Mouse (Mus musculus): ENCODE measurements at regions not wholly inside any gene's neighbourhood (a gene's known extent, or its start where the extent isn't known, plus 50 kb on each side); places are given as distances from the start of the nearest gene placed in this dataset.

GRCm38 (mm10) chr4:26637859-26638258, 291.2 kb upstream of the Manea start:
- DNase-seq (ENCODE audit: extremely low read depth, insufficient read length, low spot score): no peak

GRCm38 (mm10) chr4:26630553-26631206, 284.0 kb upstream of the Manea start:
- peak; percentile 10 for DNase-seq (ENCODE audit: extremely low read depth, insufficient read length, low spot score)

GRCm38 (mm10) chr4:26629710-26630109, 283.0 kb upstream of the Manea start:
- no peak for DNase-seq (ENCODE audit: extremely low read depth, insufficient read length, low spot score)

- DNase-seq (ENCODE audit: extremely low read depth, insufficient read length, low spot score): no peak
Measured at GRCm38 (mm10) chr4:26627744-26628143, 281.1 kb upstream of the Manea start.

- DNase-seq (ENCODE audit: extremely low read depth, insufficient read length, low spot score): no peak
Measured at GRCm38 (mm10) chr4:26589081-26589869, 242.6 kb upstream of the Manea start.

GRCm38 (mm10) chr4:26555690-26556089, 209.0 kb upstream of the Manea start:
- no peak for DNase-seq (ENCODE audit: extremely low read depth, insufficient read length, low spot score)

GRCm38 (mm10) chr4:26543833-26544232, 197.1 kb upstream of the Manea start:
- no peak for DNase-seq (ENCODE audit: extremely low read depth, insufficient read length, low spot score)

- no peak for DNase-seq (ENCODE audit: extremely low read depth, insufficient read length, low spot score)
Measured at GRCm38 (mm10) chr4:26542511-26542910, 195.8 kb upstream of the Manea start.

- DNase-seq (ENCODE audit: extremely low read depth, insufficient read length, low spot score): no peak
Measured at GRCm38 (mm10) chr4:26508004-26508403, 161.3 kb upstream of the Manea start.

- no peak for DNase-seq (ENCODE audit: extremely low read depth, insufficient read length, low spot score)
Measured at GRCm38 (mm10) chr4:26494262-26494661, 147.6 kb upstream of the Manea start.

GRCm38 (mm10) chr4:26474913-26475312, 128.2 kb upstream of the Manea start:
- no peak for DNase-seq (ENCODE audit: extremely low read depth, insufficient read length, low spot score)

GRCm38 (mm10) chr4:26441533-26441932, 94.8 kb upstream of the Manea start:
- no peak for DNase-seq (ENCODE audit: extremely low read depth, insufficient read length, low spot score)

GRCm38 (mm10) chr4:26422084-26422483, 75.4 kb upstream of the Manea start:
- DNase-seq (ENCODE audit: extremely low read depth, insufficient read length, low spot score): no peak

GRCm38 (mm10) chr4:26404266-26404665, 57.6 kb upstream of the Manea start:
- no peak for DNase-seq (ENCODE audit: extremely low read depth, insufficient read length, low spot score)

GRCm38 (mm10) chr4:26402213-26402612, 55.5 kb upstream of the Manea start:
- DNase-seq (ENCODE audit: extremely low read depth, insufficient read length, low spot score): no peak

Measured in 3134 (cell line).